Mouse (Mus musculus) kidney, postnatal 14 days (tissue): ENCODE measurements around the gene Cog3.
A peak's percentile ranks its signal among the peaks of the same experiment; 100 is the strongest.
"Not testable (repeated sequence)": the region's sequence is repeated elsewhere in the genome, so short reads cannot be mapped to it uniquely, and the experiment has no call there.

ENCODE experiments used
- DNase-seq: peaks from one replicate; pipeline ENCODE4 v3.0.0; 2022; ENCODE audit warnings: mixed read lengths

The Cog3 gene

GRCm38 (mm10) chr14:75753991-75754817, at the start of gene Cog3:
TSS of gene Cog3 (minus strand) at chr14:75754517.
- peak; percentile 97 for DNase-seq

DNA sequence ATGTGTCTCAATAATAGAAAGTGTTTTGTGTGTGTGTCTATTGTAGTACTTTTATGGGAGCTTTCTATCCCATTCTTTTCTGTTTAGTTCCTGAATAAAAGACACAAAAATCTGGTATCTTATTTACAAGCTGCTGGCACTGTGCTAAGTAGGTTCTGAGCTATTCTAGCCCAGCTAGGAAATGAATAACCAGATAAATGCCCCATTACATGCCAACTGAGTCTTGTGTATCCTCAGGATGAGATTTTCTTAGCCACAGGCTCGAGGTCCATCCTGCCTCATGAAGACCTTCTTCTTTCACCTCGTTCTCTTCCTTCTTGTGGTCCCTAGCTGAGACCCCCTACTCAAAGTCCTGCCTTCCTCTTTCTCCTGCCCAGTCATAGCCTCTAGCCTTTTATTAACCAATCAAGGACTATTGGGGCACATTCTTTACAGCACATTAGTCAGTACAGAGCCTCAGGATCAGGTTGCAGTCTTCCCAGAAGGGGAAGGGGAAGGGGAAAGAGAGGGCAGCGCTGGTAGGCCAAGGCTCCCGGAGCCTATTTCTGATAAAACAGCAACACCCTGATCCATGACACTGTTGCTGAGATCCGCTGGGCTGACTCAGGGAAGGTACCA, 43.6 kb upstream of the Cog3 start:
- peak; percentile 68 for DNase-seq

DNA sequence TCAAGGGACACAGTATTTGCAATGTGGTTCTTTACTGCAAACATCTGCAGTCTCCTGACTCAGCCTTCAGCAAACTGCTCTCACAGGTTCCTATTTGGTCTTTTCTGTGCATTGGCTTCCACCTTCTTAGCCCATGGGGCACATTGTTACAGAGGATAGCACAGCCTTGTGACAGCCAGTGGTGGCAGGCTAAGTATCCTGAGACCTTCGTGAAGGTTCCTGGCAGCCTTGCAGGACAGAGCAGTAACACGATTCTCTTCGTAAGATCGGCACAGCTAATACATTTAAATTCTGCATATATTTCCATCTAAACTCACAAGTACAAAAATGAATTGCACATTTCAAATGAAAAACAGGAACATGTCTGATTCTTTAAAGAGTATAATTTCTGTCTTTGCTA, 41.6 kb upstream of the Cog3 start:
- no peak for DNase-seq

DNA sequence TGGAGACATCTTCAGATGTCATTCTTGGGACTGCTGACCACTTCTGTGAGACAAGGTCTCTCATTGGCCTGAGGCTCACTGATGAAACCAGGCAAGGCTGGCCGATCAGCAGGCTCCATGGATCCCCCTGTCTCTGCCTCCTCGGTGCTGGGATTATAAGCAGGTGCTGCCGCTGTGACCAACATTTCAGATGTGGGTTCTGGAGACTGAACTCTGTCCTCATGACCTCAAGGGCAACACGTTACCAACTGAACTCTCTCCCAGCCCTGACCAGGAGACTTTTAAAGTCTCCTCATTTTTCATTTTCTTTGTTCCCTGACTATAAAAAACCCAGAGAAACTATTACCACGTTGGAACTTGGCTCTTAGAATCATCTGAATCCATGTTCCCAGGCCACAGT, 40.4 kb upstream of the Cog3 start:
- no peak for DNase-seq

- DNase-seq = peak; percentile 57
These were observed 40.0 kb upstream of the Cog3 start for GRCm38 (mm10) chr14:75794324-75794723.

- no peak for DNase-seq
These were observed 38.8 kb upstream of the Cog3 start for GRCm38 (mm10) chr14:75793110-75793509.

- no peak for DNase-seq
These were observed 37.1 kb upstream of the Cog3 start for GRCm38 (mm10) chr14:75791372-75791771.

GRCm38 (mm10) chr14:75790411-75790996, 36.2 kb upstream of the Cog3 start:
- DNase-seq = no peak

GRCm38 (mm10) chr14:75789291-75789690, 35.0 kb upstream of the Cog3 start:
- no peak for DNase-seq

- no peak for DNase-seq
These were observed 33.5 kb upstream of the Cog3 start for GRCm38 (mm10) chr14:75787794-75788175.

GRCm38 (mm10) chr14:75786868-75787793, 32.8 kb upstream of the Cog3 start, which contains the start of gene Slc25a30:
TSS of gene Slc25a30 (minus strand) at chr14:75787037.
- DNase-seq = peak; percentile 99

GRCm38 (mm10) chr14:75786424-75786867, 32.1 kb upstream of the Cog3 start:
- no peak for DNase-seq

GRCm38 (mm10) chr14:75779913-75780312, 25.6 kb upstream of the Cog3 start:
- DNase-seq = no peak

DNA sequence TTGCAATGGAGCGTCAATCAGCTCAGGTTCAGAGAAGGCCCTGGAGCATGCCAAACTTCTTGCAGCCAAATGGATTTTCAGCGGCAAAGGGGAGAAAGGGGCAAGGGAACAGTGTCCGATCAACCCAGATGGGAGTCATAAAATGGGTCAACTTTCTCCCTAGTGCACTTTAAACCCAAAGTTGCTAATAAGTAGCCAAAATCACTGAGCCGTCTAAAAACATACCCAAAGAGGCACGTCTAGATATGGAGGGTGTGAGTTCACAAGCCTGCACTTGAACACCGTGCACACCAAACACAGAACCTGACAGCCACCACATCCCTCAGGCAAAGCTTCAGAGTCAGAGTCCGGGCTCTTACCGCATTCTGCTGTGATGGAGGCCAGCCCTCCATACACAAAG, 22.3 kb upstream of the Cog3 start:
- peak; percentile 58 for DNase-seq

- no peak for DNase-seq
These were observed 19.1 kb upstream of the Cog3 start for GRCm38 (mm10) chr14:75773431-75773830.

DNA sequence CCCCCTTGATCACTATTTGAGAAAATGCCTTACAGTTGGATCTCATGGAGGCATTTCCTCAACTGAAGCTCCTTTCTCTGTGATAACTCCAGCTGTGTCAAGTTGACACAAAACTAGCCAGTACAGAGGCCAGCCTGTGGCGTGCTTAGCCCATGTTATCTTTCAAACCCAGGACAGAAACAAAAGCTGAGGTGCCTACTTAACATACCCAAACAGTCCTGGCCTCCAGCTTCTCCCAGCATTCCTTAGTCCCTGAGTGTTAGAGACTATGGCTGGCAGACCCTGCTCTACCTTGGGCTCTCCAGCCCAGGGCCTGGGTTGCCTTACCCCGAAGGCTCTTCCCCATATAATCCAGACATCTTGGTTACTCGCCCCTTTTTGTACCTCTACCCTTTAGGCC, 18.1 kb upstream of the Cog3 start:
- not testable (repeated sequence) for DNase-seq

DNA sequence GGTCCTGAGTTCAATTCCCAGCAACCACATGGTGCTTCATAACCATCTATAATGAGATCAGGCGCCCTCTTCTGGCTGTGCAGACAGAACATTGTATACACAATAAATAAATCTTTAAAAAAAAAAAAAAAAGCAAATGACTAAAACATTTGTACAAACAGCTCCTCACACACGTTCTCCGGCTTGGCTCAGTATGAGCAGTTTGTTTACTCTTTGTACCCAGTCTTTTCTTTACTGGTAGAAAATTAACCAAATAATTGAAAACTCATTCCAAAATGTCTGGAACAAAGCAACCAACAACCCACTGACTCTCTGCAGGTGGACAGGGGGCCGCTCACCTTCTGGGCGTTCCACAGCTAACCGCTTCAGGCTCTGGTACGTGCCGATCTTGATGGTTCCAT, 16.8 kb upstream of the Cog3 start:
- peak; percentile 49 for DNase-seq

DNA sequence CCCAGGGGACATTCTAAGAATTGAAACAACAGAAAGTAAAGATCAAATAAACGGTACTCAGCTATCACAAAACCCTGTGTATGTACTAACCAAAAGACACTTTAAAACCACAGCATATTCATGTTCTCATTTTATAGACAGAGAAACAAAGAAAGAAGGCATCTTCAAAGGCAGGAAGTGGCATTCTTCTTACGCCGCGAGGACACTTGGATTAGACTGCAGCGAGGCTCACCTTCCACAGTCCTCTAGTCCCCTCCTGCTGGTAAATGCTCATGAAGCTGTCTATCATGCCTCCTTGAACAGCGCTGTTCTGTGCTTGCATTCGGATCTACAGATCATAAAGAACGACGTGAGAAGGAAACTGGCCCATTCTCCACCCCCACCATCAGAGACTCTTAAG, 15.0 kb upstream of the Cog3 start:
- DNase-seq = no peak

GRCm38 (mm10) chr14:75768275-75768608, 13.9 kb upstream of the Cog3 start:
- no peak for DNase-seq

- peak; percentile 86 for DNase-seq
These were observed 13.4 kb upstream of the Cog3 start for GRCm38 (mm10) chr14:75767492-75768274.

GRCm38 (mm10) chr14:75761028-75761805, 6.9 kb upstream of the Cog3 start:
- DNase-seq = peak; percentile 64
